Mouse (Mus musculus) T-cell, adult 2 months (primary cell): ENCODE measurements around the gene Ccdc24.
A peak's percentile ranks its signal among the peaks of the same experiment; 100 is the strongest.

Experiments
- DNase-seq: peaks from one replicate; pipeline ENCODE4 v3.0.0; 2022; ENCODE audit warnings: low spot score

The Ccdc24 gene

GRCm38 (mm10) chr4:117890750-117891149, 18.4 kb upstream of the Ccdc24 start:
- no peak for DNase-seq

GRCm38 (mm10) chr4:117890031-117890430, 17.7 kb upstream of the Ccdc24 start:
- DNase-seq, result no peak

- DNase-seq, result no peak
Measured at GRCm38 (mm10) chr4:117889471-117889870, 17.1 kb upstream of the Ccdc24 start.

- DNase-seq, result no peak
Measured at GRCm38 (mm10) chr4:117887920-117888319, 15.6 kb upstream of the Ccdc24 start.

- peak; percentile 93 for DNase-seq
Measured at GRCm38 (mm10) chr4:117887133-117887532, 14.8 kb upstream of the Ccdc24 start, which contains the start of gene Atp6v0b. Gene Atp6v0b, minus strand, starts transcription at chr4:117887333.

GRCm38 (mm10) chr4:117886644-117887043, 14.3 kb upstream of the Ccdc24 start:
- DNase-seq, result no peak

- no peak for DNase-seq
Measured at GRCm38 (mm10) chr4:117885994-117886393, 13.6 kb upstream of the Ccdc24 start.

- DNase-seq, result no peak
Measured at GRCm38 (mm10) chr4:117885093-117885492, 12.7 kb upstream of the Ccdc24 start.

- no peak for DNase-seq
Measured at GRCm38 (mm10) chr4:117884146-117884545, 11.8 kb upstream of the Ccdc24 start.

GRCm38 (mm10) chr4:117882701-117883691, 10.6 kb upstream of the Ccdc24 start, which contains the start of gene B4galt2:
Gene B4galt2, minus strand, starts transcription at chr4:117883487.
- DNase-seq, result peak; percentile 6

GRCm38 (mm10) chr4:117878703-117879102, 6.3 kb upstream of the Ccdc24 start:
- no peak for DNase-seq

GRCm38 (mm10) chr4:117878301-117878700, 5.9 kb upstream of the Ccdc24 start:
- peak; percentile 52 for DNase-seq

GRCm38 (mm10) chr4:117873615-117874014, 1.3 kb upstream of the Ccdc24 start:
- DNase-seq, result no peak

- DNase-seq, result no peak
Measured at GRCm38 (mm10) chr4:117871787-117872186, 570 bp downstream of the Ccdc24 start.

- DNase-seq, result no peak
Measured at GRCm38 (mm10) chr4:117870437-117870836, 1.9 kb downstream of the Ccdc24 start.

GRCm38 (mm10) chr4:117869317-117869716, 3.0 kb downstream of the Ccdc24 start:
- no peak for DNase-seq

GRCm38 (mm10) chr4:117867823-117868222, 4.5 kb downstream of the Ccdc24 start:
- peak; percentile 38 for DNase-seq

- no peak for DNase-seq
Measured at GRCm38 (mm10) chr4:117867000-117867399, 5.4 kb downstream of the Ccdc24 start.

GRCm38 (mm10) chr4:117866083-117866482, 6.3 kb downstream of the Ccdc24 start:
- no peak for DNase-seq

- no peak for DNase-seq
Measured at GRCm38 (mm10) chr4:117862823-117863222, 9.5 kb downstream of the Ccdc24 start.

GRCm38 (mm10) chr4:117860570-117860969, 11.8 kb downstream of the Ccdc24 start:
- DNase-seq, result no peak

- peak; percentile 20 for DNase-seq
Measured at GRCm38 (mm10) chr4:117858794-117859193, 13.6 kb downstream of the Ccdc24 start.

- no peak for DNase-seq
Measured at GRCm38 (mm10) chr4:117855146-117855545, 17.2 kb downstream of the Ccdc24 start.
